Mouse (Mus musculus) lung, postnatal 0 days (tissue): ENCODE measurements at regions not wholly inside any gene's neighbourhood (a gene's known extent, or its start where the extent isn't known, plus 50 kb on each side); places are given as distances from the start of the nearest gene placed in this dataset.

Experiments used
- ATAC-seq: fragments of 200-750 bp; cut with Nextera tagmentation; 2 replicates; pipeline ENCODE4 v1.8.0; 2017; ENCODE audit warnings: moderate library complexity
- DNase-seq: peaks from one replicate; pipeline ENCODE4 v3.0.0-alpha.2; 2016; ENCODE audit warnings: low spot score
- H3K27ac ChIP-seq: fragments of 300-500 bp; sonication (generic); 2 replicates; pipeline ENCODE4 v1.5.1; 2014; ENCODE audit warnings: antibody characterized with exemption, mild to moderate bottlenecking, low read length, mixed read lengths
- H3K27me3 ChIP-seq: fragments of 300-500 bp; sonication (generic); replicated peaks from 2 replicates; pipeline ENCODE4 v1.6.1; 2014; ENCODE audit warnings: low read length, mixed read lengths; ENCODE audit not compliant: insufficient read depth
- H3K36me3 ChIP-seq: fragments of 300-500 bp; sonication (generic); 2 replicates; pipeline ENCODE4 v1.6.1; 2014; ENCODE audit warnings: low read length, mixed read lengths; ENCODE audit not compliant: insufficient read depth
- H3K4me1 ChIP-seq: fragments of 300-500 bp; sonication (generic); 2 replicates; pipeline ENCODE4 v1.6.1; 2014; ENCODE audit warnings: antibody characterized with exemption, low read depth, low read length, mixed read lengths; ENCODE audit not compliant: insufficient read depth
- H3K4me2 ChIP-seq: fragments of 300-500 bp; sonication (generic); replicated peaks from 2 replicates; pipeline ENCODE4 v1.6.1; 2014; ENCODE audit warnings: low read depth, mild to moderate bottlenecking, low read length, moderate library complexity, mixed read lengths
- H3K4me3 ChIP-seq: fragments of 300-500 bp; sonication (generic); 2 replicates; pipeline ENCODE4 v1.5.1; 2014; ENCODE audit warnings: low read depth, low read length
- H3K9ac ChIP-seq: fragments of 300-500 bp; sonication (generic); replicated peaks from 2 replicates; pipeline ENCODE4 v1.6.1; 2014; ENCODE audit warnings: low read depth, mild to moderate bottlenecking
- H3K9me3 ChIP-seq: fragments of 300-500 bp; sonication (generic); 2 replicates; pipeline ENCODE4 v1.6.1; 2016; ENCODE audit warnings: low read length, mixed read lengths
- CTCF ChIP-seq: IDR thresholded peaks from 2 replicates; pipeline ENCODE4 v1.5.1; 2016; ENCODE audit warnings: antibody characterized with exemption, mild to moderate bottlenecking
- EP300 ChIP-seq: IDR thresholded peaks from 2 replicates; pipeline ENCODE4 v1.6.1; 2016; ENCODE audit warnings: antibody characterized with exemption, mild to moderate bottlenecking, control low read depth
- WGBS: fragments of 180-500 bp; shearing (Covaris S2); extraction: QIAGEN DNeasy Blood & Tissue Kit; methylation state at CpG from one replicate; pipeline ENCODE4 v1.1.7; 2014; 5-methylcytosine and 5-hydroxymethylcytosine counted together

- Histone ChIP-seq H3K27ac (no peak overlapping the region), H3K9me3 (no peaks in the 10 kb centered on the region), H3K27me3 (no peaks in the 10 kb centered on the region), H3K9ac (no peak overlapping the region), H3K4me1 (no peaks in the 10 kb centered on the region), H3K4me3 (no peak overlapping the region), H3K36me3 (no peaks in the 10 kb centered on the region), H3K4me2 (no peak overlapping the region)
- no peak for TF ChIP-seq CTCF
- TF ChIP-seq EP300, result no peak
- ATAC-seq, result no peak
- 87% methylated on average over 6 of the region's 6 CpGs for WGBS
- no peak for DNase-seq
Observed at GRCm38 (mm10) chr2:133649874-133650481, 98.0 kb downstream of the Bmp2 start.

- WGBS, result 86% methylated on average over 9 of the region's 9 CpGs
- Histone ChIP-seq H3K4me2 (no peak overlapping the region), H3K4me1 (no peaks in the 10 kb centered on the region; the same call in 1 of the 2 replicates), H3K36me3 (no peaks in the 10 kb centered on the region), H3K27ac (no peak overlapping the region), H3K27me3 (no peaks in the 10 kb centered on the region), H3K9me3 (no peaks in the 10 kb centered on the region), H3K9ac (no peak overlapping the region), H3K4me3 (no peak overlapping the region)
- TF ChIP-seq CTCF (no peak), EP300 (no peak)
- ATAC-seq (no peak), DNase-seq (no peak)
Observed at GRCm38 (mm10) chr2:133666331-133667054, 114.5 kb downstream of the Bmp2 start.

- DNase-seq (peak; percentile 53), ATAC-seq (no peak)
- Histone ChIP-seq H3K27ac (no peak overlapping the region), H3K4me3 (no peak overlapping the region), H3K9ac (no peak overlapping the region), H3K4me1 (no peaks in the 10 kb centered on the region; the same call in 1 of the 2 replicates), H3K36me3 (no peaks in the 10 kb centered on the region), H3K9me3 (no peaks in the 10 kb centered on the region), H3K27me3 (no peaks in the 10 kb centered on the region), H3K4me2 (no peak overlapping the region)
- no peak for TF ChIP-seq EP300
- TF ChIP-seq CTCF, result no peak
- WGBS, result 49% methylated on average over 3 of the region's 3 CpGs
Observed at GRCm38 (mm10) chr2:133667055-133667395, 115.1 kb downstream of the Bmp2 start.

- DNase-seq, result no peak
- no peak for ATAC-seq
Observed at GRCm38 (mm10) chr2:133669821-133670220, 117.9 kb downstream of the Bmp2 start.

GRCm38 (mm10) chr2:133671528-133671927, 119.6 kb downstream of the Bmp2 start:
- Histone ChIP-seq H3K9me3 (no peaks in the 10 kb centered on the region), H3K27ac (no peak overlapping the region), H3K4me3 (no peak overlapping the region), H3K36me3 (no peaks in the 10 kb centered on the region), H3K27me3 (no peaks in the 10 kb centered on the region), H3K4me2 (no peak overlapping the region), H3K4me1 (no peaks in the 10 kb centered on the region; the same call in 1 of the 2 replicates), H3K9ac (no peak overlapping the region)
- no peak for DNase-seq
- WGBS, result 69% methylated on average over 4 of the region's 4 CpGs
- TF ChIP-seq EP300 (no peak), CTCF (no peak)
- no peak for ATAC-seq

More at GRCm38 (mm10) chr2:133669821-133670220, 117.9 kb downstream of the Bmp2 start:
- WGBS, result 52% methylated on average over 2 of the region's 2 CpGs
- H3K9ac ChIP-seq, result no peak overlapping the region
- H3K27me3 ChIP-seq, result no peaks in the 10 kb centered on the region
- H3K4me2 ChIP-seq, result no peak overlapping the region
- no peaks in the 10 kb centered on the region for H3K36me3 ChIP-seq
- no peak overlapping the region for H3K27ac ChIP-seq
- H3K9me3 ChIP-seq, result no peaks in the 10 kb centered on the region
- H3K4me3 ChIP-seq, result no peak overlapping the region
- no peaks in the 10 kb centered on the region; the same call in 1 of the 2 replicates for H3K4me1 ChIP-seq
- no peak for TF ChIP-seq CTCF
- no peak for TF ChIP-seq EP300

- no peak overlapping the region for H3K4me3 ChIP-seq
- TF ChIP-seq CTCF (no peak), EP300 (no peak)
- H3K27me3 ChIP-seq, result no peaks in the 10 kb centered on the region
- H3K9ac ChIP-seq, result no peak overlapping the region
- DNase-seq (no peak), ATAC-seq (no peak)
- H3K4me2 ChIP-seq, result no peak overlapping the region
- no peaks in the 10 kb centered on the region for H3K36me3 ChIP-seq
- no peak overlapping the region for H3K27ac ChIP-seq
- H3K9me3 ChIP-seq, result no peaks in the 10 kb centered on the region
- no peaks in the 10 kb centered on the region for H3K4me1 ChIP-seq
Observed at GRCm38 (mm10) chr2:133684367-133684766, 132.4 kb downstream of the Bmp2 start.
